Mouse (Mus musculus): ENCODE measurements around the gene Arpc5.

Arpc5 gene

DNA sequence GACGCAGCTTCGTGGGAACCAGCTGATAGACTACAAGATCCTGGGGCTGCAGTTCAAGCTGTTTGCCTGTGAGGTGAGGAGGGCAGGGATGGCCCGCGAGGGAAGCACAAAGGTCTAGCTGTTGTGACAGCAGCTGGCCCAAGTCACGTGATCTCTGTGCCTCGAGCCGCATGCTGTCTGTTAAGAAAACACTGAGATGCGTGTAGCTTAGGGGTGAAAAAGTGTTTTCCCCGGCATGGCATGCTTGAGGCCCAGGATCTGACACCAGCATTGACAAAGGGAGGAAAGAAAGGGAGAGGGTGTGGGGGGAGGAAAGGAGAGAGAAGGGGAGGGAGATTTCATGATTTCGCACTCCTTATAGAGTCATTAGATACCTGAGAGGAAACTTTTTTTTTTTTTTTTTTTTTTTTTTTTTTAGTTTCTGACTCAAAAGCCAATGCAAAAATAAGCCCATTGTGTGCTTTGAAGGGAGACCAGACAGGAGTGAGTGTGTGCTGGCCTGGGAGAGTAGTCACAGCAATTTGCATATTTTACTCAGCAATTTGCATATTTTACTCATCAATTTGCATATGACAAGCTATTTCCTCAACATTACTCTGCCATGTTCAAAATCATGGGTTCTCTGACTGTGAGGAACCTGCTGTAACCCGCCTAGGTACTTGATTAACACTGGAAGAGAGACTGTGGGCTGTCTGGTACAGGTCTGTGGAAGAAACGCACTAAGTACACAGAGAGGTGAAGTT lies 50.9 kb downstream of the Arpc5 start:
- DNase-seq, result no peak

DNA sequence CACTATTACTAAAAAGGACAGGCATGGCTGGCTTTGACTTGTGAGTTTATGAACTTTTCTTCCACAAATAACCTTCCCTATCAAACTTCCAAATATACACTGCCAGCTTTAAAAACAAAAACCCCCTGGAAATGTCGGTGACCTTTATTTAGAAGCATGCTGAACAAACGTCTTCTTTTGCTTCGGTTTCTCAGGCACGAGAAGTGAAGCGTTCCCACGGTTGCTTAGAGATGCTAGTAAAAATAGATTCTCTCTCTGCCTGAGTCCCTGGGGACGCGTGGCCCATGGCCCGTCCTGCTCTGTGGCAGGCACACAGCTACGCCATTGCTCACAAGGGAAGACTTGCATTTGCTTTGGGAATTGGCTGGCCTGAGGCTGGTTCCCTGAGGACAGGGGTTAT lies 51.5 kb downstream of the Arpc5 start:
- peak; percentile 75 for DNase-seq

DNA sequence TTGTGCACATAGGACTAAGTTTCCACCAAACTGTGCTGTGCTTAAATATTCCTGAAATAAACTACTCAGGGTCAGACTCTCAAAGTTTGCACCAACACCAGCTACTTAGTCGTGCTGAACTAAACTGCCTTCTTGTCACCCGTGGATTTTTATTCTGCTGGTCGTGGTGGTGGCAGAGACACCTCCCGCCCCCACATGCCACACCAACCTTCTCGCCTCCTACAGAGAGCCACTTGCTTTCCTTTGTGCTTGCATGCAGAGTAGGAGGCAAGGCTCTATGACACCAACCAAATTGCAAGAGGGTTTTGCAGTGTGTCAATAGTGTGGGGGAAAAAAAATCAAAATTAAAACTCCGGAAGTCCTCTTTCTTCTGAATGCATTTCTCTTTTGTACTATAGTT lies 53.2 kb downstream of the Arpc5 start:
- no peak for DNase-seq

- DNase-seq, result no peak
Observed at GRCm38 (mm10) chr1:152820911-152821695, 54.8 kb downstream of the Arpc5 start.

GRCm38 (mm10) chr1:152821746-152822145 lies 55.4 kb downstream of the Arpc5 start:
- no peak for DNase-seq

DNA sequence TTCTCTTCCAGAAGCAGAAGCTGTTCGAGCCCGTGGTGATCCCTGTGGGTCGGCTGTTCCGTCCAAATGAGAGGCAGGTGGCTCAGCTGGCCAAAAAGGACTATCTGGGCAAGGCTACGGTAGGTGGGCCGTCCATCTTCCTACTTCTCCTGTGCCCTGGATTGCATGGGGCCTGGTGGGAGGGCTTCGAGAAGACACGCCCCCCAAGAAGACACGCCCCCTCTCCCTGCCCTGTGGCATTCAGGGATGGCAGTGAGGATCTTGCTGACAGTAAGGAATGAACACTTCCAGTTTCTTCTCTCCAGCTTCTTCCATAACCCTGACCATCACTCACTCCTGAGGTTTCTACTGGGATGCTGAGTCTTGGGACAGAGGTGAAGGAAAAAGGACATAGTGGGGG lies 57.9 kb downstream of the Arpc5 start:
- no peak for DNase-seq
